Mouse (Mus musculus) hindbrain, embryonic 16.5 days (tissue): ENCODE results near the gene Nfkb2. TPM values are rescaled to one million over a fixed set of nuclear protein-coding genes. Genes with fewer than 3 reads are reported as not detected.

ENCODE experiments used
- ATAC-seq: fragments of 200-750 bp; cut with Nextera tagmentation; 2 replicates; pipeline ENCODE4 v1.8.0; 2017; ENCODE audit warnings: moderate TSS enrichment, moderate library complexity
- H3K27ac ChIP-seq: fragments of 300-500 bp; sonication (generic); 2 replicates; pipeline ENCODE4 v1.5.1; 2014; ENCODE audit warnings: low read depth, mild to moderate bottlenecking, control low read depth, low read length, moderate library complexity
- H3K27me3 ChIP-seq: fragments of 300-500 bp; sonication (generic); replicated peaks from 2 replicates; pipeline ENCODE4 v1.6.1; 2014; ENCODE audit warnings: low read length; ENCODE audit not compliant: control insufficient read depth, insufficient read depth
- H3K36me3 ChIP-seq: fragments of 300-500 bp; sonication (generic); 2 replicates; pipeline ENCODE4 v1.6.1; 2014; ENCODE audit warnings: mild to moderate bottlenecking, low read length, moderate library complexity, mixed read lengths; ENCODE audit not compliant: control insufficient read depth, insufficient read depth
- H3K4me1 ChIP-seq: fragments of 300-500 bp; sonication (generic); 2 replicates; pipeline ENCODE4 v1.6.1; 2014; ENCODE audit warnings: low read depth, low read length; ENCODE audit not compliant: control insufficient read depth, insufficient read depth
- H3K4me2 ChIP-seq: fragments of 300-500 bp; sonication (generic); 2 replicates; pipeline ENCODE4 v1.6.1; 2014; ENCODE audit warnings: mild to moderate bottlenecking, low read length, control low read depth, moderate library complexity
- H3K4me3 ChIP-seq: fragments of 300-500 bp; sonication (generic); 2 replicates; pipeline ENCODE4 v1.5.1; 2014; ENCODE audit warnings: mild to moderate bottlenecking, low read length, control low read depth, moderate library complexity
- H3K9ac ChIP-seq: fragments of 300-500 bp; sonication (generic); 2 replicates; pipeline ENCODE4 v1.6.1; 2014; ENCODE audit warnings: low read depth, mild to moderate bottlenecking, control low read depth, low read length, moderate library complexity
- H3K9me3 ChIP-seq: fragments of 300-500 bp; sonication (generic); 2 replicates; pipeline ENCODE4 v1.6.1; 2014; ENCODE audit warnings: mild to moderate bottlenecking, low read length, moderate library complexity; ENCODE audit not compliant: control insufficient read depth
- WGBS: fragments of 180-500 bp; shearing (Covaris S2); extraction: QIAGEN DNeasy Blood & Tissue Kit; methylation state at CpG from one replicate; pipeline ENCODE4 v1.1.7; 2014; 5-methylcytosine and 5-hydroxymethylcytosine counted together
- polyA plus RNA-seq: library from polyadenylated mRNA; unstranded; fragments of >200 nt; fragmentation: Nextera tagmentation; extraction: Ambion mirVana; gene quantifications from 2 replicates; pipeline ENCODE4 v1.2.1, GENCODE M21; 2015

Nfkb2 gene
- polyA plus RNA-seq, 1 experiment from 2014 or later: 2.4 TPM

DNA sequence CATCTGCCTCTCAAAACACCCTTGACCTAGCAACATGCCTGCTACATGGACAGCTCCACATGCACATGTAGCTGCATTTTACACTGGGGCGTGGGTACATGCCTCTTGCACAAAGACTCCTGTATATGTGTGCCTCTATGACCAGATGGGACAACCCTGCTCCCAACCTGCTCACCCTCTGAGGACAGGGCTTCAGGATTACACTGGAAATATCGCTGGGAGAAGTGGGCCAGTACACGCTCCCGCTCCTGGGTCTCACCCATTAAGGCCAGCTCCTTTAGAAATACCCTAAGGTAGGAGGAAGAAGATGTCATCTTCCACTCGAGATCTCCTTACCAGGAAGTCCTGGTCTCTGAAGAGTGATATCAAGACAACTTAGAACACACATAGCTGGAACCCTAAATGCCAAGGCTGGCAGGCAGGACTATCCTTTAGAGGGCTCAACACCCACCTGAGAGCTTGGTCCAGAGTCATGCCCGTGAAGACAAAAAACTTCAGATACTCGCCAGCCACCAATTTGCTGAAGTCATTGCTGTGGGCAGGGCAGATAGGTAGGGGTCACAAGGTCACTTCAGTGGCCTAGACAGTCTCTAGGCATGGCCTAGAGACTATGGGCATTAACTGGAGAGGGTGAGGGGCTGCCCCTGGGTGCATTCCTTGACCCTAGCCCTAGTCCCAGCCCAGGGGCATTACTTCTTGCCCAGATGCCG lies 16.1 kb downstream of the Nfkb2 start:
- Histone ChIP-seq H3K4me1 (peaks cover 77% of the 10 kb centered on the region), H3K36me3 (0 out of 2 replicates have a peak, but pooled peaks cover 2% of the 10 kb centered on the region), H3K27ac (no peak overlapping the region; the same call in 1 of the 2 replicates), H3K4me3 (no peak overlapping the region), H3K27me3 (peaks cover 16% of the 10 kb centered on the region), H3K9me3 (no peaks in the 10 kb centered on the region), H3K4me2 (no peak overlapping the region), H3K9ac (no peak overlapping the region)
- WGBS: 83% methylated on average over 8 of the region's 8 CpGs
- ATAC-seq: no peak

DNA sequence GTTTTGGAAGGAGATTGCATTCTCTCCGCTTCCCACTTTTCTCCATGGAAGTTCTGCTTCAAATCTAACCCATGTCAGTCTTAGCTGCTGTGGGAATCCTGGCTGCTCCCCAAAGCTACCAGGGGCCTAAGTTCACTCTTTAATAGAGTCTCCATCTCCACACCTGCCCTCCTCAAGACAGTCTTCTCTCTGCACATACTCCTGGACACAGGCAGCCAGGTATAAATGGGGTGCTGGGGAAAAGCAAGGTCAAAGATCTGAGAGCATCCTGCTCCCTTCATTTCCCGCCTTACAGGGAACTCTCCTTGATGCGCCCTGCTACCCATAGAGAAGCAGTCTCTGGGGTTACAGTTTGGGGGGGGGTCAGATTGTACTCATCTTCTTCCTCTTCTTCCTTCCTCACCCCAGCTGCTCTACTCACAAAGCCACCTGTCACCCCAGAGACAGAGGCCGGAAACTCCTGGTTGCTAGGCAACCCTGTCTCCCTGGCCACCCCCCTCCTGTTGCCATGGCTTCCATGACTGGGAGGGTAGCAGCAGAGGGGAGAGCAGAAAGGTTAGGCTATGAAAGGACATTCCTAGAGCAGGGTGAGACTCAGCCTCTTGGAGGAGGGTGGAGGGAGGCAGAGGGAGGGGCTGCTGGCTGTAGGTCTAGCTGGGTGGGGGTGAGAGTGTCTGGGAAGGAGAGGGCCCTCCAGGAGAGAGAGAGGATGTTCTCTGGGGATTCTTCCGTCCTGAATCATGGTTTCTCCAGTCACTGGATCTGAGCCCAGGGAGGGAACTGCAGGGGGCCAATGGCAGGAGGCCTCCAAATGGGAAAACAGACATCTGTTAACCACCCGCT lies 17.2 kb downstream of the Nfkb2 start:
- ATAC-seq: peak; percentile 19; the same call in 1 of the 2 replicates
- 0 out of 2 replicates have a peak, but pooled peaks cover 2% of the 10 kb centered on the region for H3K36me3 ChIP-seq
- no peak overlapping the region for H3K4me3 ChIP-seq
- H3K9ac ChIP-seq: peak overlapping the region; percentile 43
- peaks cover 10% of the 10 kb centered on the region for H3K27me3 ChIP-seq
- WGBS: 15% methylated on average over 6 of the region's 6 CpGs
- peak overlapping the region; percentile 44 for H3K4me2 ChIP-seq
- H3K27ac ChIP-seq: peak overlapping the region; percentile 67
- H3K9me3 ChIP-seq: no peaks in the 10 kb centered on the region
- peaks cover 71% of the 10 kb centered on the region for H3K4me1 ChIP-seq

DNA sequence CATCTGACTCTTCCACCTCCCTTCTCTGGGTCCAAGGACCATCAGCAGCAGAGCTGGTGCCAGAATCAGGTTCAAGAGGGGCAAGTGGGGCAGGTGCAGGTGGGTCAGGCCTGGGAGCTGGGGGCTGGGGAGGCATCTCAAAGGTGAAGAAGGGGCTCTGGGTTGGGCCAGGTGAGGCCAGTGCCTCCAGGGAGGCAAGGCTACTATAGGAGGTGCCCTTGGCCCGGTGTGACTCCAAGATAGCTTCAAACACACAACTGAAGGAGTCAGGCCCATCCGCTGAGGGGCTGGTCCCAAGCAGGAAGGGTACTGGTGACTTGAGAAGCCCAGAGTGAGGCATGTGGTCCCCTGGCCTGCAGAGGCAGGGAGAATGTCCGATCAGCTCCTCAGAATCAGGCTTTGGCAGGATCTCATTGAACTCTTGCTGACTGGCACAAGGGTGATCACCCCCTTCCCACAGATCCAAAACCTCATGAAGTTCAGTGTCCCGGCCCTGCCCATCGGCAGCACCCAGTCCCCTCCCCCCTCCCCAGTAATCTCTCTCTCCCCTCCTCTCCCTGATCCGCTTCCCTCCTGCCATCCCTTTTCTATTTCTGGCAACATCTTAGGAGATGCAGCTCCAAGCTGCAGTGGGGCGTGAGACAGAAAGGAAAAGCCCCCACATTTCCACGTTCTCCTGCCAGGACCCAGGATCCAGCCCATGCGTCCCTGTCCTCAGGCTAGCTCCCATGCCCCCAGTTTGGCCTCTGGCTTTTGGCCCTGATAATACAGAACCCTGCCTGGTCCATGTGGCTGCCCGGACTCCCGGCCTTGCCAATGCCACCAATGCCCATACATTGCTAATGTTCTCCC lies 18.2 kb downstream of the Nfkb2 start:
- Histone ChIP-seq H3K4me1 (peaks cover 65% of the 10 kb centered on the region), H3K4me2 (peak overlapping the region; percentile 44), H3K4me3 (no peak overlapping the region), H3K27me3 (peaks cover 3% of the 10 kb centered on the region; the same call in 1 of the 2 replicates), H3K9me3 (no peaks in the 10 kb centered on the region), H3K27ac (peak overlapping the region; percentile 67), H3K36me3 (0 out of 2 replicates have a peak, but pooled peaks cover 2% of the 10 kb centered on the region), H3K9ac (peak overlapping the region; percentile 38)
- 56% methylated on average over 11 of the region's 11 CpGs for WGBS
- no peak for ATAC-seq

DNA sequence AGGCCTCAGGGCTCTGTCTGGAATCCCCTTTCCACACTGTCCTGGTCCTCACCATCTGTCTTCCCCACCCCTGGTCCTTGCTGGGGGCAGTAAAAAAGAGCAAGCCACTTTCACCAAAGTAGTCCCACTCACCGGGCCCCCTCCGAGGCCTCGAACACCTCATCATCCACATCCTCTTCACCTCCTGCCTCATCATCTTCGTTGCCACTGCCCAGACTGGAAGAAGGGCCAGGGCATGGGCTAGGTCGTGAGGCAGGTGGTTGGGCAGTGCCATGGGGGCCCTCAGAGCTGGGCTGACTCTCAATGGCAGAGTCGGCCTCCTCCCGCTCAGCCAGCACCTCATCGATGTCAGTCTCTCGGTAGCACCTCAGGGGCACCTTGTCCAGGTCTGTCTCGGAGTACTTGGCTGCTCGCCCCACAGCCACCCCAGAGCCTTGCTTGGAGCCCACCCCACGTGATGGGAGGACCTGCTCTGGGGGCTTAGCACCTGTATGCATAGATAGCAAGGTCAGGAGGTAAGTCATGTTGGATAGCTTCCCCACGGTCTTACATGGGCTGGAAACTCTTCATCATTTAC lies 19.0 kb downstream of the Nfkb2 start:
- H3K36me3 ChIP-seq: 0 out of 2 replicates have a peak, but pooled peaks cover 2% of the 10 kb centered on the region
- H3K9me3 ChIP-seq: no peaks in the 10 kb centered on the region
- H3K4me2 ChIP-seq: no peak overlapping the region
- WGBS: 82% methylated on average over 13 of the region's 13 CpGs
- H3K4me1 ChIP-seq: peaks cover 65% of the 10 kb centered on the region
- H3K9ac ChIP-seq: peak overlapping the region; percentile 23
- peaks cover 3% of the 10 kb centered on the region; the same call in 1 of the 2 replicates for H3K27me3 ChIP-seq
- no peak overlapping the region for H3K27ac ChIP-seq
- H3K4me3 ChIP-seq: no peak overlapping the region
- ATAC-seq: no peak

DNA sequence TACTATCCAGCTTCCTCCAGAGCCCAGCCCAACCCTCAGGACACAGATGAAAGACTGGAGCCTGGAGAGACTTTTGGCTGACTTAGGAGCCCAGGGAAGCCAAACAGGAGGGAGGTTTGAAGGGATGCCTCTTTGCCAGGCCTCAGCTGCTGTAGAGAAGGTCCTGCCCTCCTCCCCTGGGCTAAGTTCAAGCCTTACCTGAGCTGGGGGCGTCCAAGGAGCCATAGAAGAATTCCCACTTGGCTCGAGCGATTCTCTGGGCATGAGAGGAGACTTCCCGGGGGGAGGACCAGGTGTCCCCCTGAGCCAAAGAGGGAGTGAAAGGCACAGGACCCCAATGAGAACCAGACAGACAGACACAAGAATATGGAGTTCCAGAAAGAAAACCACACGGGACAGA lies 19.6 kb downstream of the Nfkb2 start:
- WGBS: 76% methylated on average over 5 of the region's 5 CpGs
- Histone ChIP-seq H3K4me1 (peaks cover 60% of the 10 kb centered on the region), H3K9me3 (no peaks in the 10 kb centered on the region)

DNA sequence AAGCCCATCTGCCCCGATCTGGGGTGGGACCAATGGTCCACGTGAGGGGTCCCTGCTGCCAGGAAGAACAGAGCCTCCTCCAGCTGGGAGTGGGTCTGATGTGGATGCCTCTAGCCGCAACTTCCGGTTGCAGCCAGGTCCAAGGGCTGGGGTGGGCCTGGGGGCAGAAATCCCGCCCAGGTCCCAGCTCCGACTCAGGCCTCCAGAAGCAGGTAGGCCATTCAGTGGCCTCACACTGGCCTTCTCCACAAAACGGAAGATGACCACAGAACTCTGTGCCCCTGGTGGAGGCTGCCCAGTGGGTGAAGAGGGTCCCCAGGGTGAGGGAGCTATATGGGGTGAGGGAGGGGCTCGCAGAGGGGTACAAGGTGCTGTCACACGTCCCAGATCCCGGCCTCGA lies 20.2 kb downstream of the Nfkb2 start:
- Histone ChIP-seq H3K4me3 (no peak overlapping the region), H3K4me2 (peak overlapping the region; percentile 92), H3K27me3 (no peaks in the 10 kb centered on the region; the same call in 1 of the 2 replicates), H3K27ac (no peak overlapping the region), H3K9ac (peak overlapping the region; percentile 22; the same call in 1 of the 2 replicates), H3K4me1 (peaks cover 58% of the 10 kb centered on the region), H3K36me3 (0 out of 2 replicates have a peak, but pooled peaks cover 2% of the 10 kb centered on the region), H3K9me3 (no peaks in the 10 kb centered on the region)
- WGBS: 76% methylated on average over 11 of the region's 11 CpGs
- ATAC-seq: no peak

More for the DNA sequence above, 19.6 kb downstream of the Nfkb2 start:
- Histone ChIP-seq H3K36me3 (0 out of 2 replicates have a peak, but pooled peaks cover 2% of the 10 kb centered on the region), H3K27me3 (peaks cover 3% of the 10 kb centered on the region; the same call in 1 of the 2 replicates), H3K9ac (no peak overlapping the region), H3K27ac (no peak overlapping the region), H3K4me3 (no peak overlapping the region), H3K4me2 (no peak overlapping the region)
- ATAC-seq: no peak

DNA sequence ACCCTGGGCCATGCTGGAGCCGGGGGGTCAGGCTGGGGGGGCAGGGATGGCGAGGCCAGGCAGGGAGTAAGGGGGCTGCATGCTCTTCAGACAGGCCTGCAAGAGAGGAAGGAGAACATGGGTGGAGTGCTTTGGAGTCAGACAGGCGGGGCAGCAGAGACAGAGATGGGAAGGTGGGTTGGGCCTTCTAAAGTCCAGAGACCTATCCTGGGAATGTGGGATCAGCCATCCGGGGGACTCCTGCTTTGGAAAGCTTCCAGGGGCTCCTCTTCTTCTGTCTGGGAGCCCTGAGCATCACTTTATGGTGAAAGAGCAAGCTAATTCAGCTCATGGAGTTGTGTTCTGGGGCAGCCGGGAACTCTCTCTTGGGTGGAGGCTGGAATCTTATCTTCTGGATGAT lies 20.8 kb downstream of the Nfkb2 start:
- Histone ChIP-seq H3K4me1 (peaks cover 60% of the 10 kb centered on the region), H3K9ac (peak overlapping the region; percentile 44; the same call in 1 of the 2 replicates), H3K4me3 (peak overlapping the region; percentile 59), H3K36me3 (0 out of 2 replicates have a peak, but pooled peaks cover 2% of the 10 kb centered on the region), H3K27ac (no peak overlapping the region), H3K27me3 (no peaks in the 10 kb centered on the region; the same call in 1 of the 2 replicates), H3K9me3 (no peaks in the 10 kb centered on the region), H3K4me2 (peak overlapping the region; percentile 92)
- no peak for ATAC-seq
- WGBS: 72% methylated on average over 5 of the region's 5 CpGs

DNA sequence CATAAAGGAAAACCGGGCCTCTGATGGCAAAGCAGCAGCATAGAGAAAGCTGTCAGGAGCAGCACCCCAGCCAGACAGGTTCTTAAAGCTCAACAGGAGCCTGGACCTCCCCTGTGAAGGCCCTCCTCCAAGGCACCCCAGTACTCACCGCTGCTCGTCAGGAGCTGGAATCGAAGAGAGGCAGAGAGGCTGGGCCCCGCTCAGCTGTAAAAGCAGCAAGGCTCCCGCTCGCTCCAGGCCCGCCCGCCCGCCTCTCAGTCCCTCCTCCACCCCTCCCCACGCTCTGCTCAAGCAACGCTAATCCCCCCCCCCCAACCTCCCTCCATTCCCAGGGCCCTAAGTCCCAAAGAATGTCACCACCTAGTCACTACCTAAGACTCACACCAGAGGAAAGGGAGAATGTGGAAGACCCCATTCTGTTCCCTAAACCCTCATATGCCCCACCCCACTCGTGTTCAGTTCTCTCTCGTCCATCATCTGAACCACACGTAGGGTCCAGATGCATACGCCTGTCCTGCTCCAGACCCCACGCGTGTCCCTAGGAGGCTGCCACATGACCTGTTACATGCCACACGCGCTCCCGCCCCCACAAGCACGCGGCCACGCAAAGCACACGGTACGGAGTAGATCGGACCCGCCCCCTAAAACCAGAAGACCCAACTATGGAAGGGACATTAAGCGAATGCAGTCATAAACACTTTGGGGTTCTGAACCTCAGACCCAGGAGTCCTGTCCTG lies 22.1 kb downstream of the Nfkb2 start:
- H3K36me3 ChIP-seq: peaks cover 12% of the 10 kb centered on the region
- H3K4me2 ChIP-seq: peak overlapping the region; percentile 92
- peak; percentile 21 for ATAC-seq
- no peaks in the 10 kb centered on the region for H3K27me3 ChIP-seq
- H3K4me1 ChIP-seq: peaks cover 62% of the 10 kb centered on the region
- 4% methylated on average over 28 of the region's 29 CpGs for WGBS
- H3K27ac ChIP-seq: peak overlapping the region; percentile 95
- peak overlapping the region; percentile 76 for H3K9ac ChIP-seq
- peak overlapping the region; percentile 59 for H3K4me3 ChIP-seq
- H3K9me3 ChIP-seq: no peaks in the 10 kb centered on the region
